Mouse (Mus musculus) embryo, embryonic 10 days (tissue): ENCODE results near the gene Mrpl54.
A peak's percentile ranks its signal among the peaks of the same experiment; 100 is the strongest.

Experiments
- DNase-seq: peaks from one replicate; pipeline ENCODE4 v3.0.0-alpha.2; 2015; ENCODE audit warnings: low spot score

Gene Mrpl54

DNA sequence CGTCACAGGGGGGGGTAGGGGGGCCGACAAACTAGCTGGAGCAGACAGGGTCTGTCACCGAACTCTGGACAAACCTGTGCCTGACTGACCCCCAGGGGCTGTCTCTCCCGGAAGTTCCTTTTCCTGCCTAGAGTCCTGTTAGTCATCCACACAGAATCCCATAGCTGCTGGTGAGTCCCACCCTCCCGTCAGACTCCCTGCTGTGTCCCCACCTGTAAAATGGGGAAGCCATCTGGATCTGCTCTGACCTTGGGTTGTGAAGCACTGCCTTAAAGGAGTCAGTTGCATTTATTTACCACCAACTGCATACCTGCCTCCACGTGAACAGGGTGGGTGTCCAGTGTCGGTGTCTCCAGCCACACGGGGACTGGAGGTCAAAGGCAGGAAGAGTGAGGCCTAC, 27.7 kb upstream of the Mrpl54 start:
- no peak for DNase-seq

DNA sequence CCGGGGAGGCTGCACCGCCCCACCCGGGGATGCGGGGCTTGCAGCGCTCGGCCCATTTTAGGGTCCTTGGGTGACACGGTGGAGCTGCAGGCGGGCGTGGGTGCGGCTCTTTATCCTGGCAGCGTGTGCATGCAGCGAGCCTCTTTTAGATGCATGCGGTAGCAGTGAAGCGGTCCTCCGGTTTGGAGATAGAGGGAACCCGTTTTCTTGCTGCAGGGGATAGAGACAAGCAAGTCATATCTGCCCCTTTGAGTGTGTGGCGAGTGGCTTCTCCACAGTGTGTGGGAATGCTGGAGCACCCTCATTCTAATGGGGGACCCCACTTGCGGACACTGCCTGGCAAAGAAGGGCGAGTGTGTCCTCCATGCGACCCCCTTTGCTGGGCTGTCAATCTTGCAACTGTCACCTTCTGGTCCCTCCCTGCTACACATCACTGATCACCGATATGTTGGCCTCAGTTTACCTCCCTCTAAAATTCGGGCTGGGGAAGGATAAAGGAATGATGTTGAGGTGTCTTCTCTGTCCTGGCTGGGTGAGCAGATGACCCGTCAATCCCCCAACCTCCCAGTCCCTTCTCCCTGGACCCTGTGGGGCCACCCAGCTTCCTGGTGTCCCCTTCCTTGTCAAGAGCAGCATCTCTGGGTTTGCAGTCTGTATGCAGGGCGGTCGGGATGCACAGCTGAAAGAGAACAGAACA, 26.7 kb upstream of the Mrpl54 start:
- DNase-seq: no peak

GRCm38 (mm10) chr10:81292554-81293333, 26.0 kb upstream of the Mrpl54 start, which contains the start of gene Pip5k1c:
Gene Pip5k1c, plus strand, starts transcription at chr10:81292963.
- peak; percentile 100 for DNase-seq

- DNase-seq: no peak
Observed at GRCm38 (mm10) chr10:81291511-81292104, 24.9 kb upstream of the Mrpl54 start, which contains the start of gene Tjp3. Gene Tjp3, minus strand, starts transcription at chr10:81291581.

DNA sequence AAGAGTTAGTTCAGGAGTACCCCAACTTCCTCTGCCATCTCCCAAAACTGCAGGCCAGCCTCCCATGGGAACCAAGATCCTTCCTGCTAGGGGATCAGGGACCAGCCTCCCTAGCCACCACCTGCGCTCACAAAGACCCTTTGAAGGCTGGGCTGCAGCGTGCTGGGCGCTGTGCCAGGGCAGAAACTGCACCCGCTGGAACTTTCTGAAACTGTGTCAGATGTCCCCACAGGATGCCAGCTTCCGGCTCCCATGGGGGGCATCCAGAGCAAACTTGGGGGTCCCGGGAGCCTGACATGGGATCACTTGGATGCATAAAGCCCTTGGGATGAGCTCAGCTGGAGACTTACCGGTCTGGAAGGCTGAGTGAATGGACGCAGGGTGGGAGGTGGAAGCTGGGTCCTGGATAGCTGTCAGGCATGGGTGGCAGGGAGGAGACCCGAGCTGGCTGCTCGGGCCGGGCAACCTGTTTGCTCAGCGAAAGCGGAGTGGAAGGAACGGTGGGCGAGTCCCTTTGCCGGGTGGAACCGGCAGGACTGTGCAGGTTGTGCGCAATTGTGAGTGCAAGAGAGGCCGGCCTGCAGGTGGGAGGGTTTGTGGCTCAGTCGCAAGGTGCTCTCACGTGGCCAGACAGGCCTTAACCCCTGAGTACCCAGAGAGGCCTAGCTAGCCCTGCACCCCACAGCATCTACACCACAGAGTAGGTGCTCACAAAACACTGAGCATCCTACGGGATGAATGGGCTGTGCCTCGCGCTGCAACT, 24.1 kb upstream of the Mrpl54 start:
- no peak for DNase-seq

DNA sequence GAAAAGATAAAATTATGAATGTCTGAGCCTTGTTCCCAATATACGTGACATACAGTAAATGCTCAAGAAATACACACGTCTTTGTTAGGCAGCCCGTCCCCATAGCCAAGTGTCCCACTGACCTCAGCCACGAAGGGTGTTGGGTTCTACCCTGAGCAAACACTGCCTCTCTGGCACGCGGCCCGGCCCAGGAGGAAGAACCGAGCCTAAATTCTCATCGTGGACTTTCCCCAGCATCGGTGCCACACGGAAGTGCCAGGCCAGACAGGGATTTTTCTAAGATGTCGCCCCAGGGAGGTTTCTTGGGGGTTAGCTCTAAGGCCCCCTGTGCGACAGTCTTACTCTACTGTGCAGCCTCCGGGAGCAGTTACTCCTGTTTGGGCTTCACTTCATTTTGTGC, 23.1 kb upstream of the Mrpl54 start:
- no peak for DNase-seq

DNA sequence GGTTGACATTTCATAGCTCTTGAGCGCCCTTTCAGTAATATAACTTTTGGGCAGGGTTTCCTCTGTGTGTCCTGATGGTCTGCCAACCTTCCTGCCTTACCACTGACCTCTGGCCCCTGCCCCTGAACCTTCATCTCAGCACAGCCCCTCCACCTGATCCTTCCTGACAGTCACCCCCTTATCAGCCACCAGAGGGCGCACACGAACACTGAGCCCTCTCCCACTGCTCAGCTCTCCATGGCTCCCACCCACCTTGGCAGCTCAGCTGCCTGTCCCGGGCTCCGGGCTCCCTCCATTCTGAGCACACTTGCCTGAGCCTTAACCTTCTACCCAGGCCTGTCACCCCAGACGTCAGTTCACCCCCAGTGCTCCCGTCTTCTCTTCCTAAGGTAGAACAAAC, 22.5 kb upstream of the Mrpl54 start:
- DNase-seq: peak; percentile 90

- peak; percentile 56 for DNase-seq
Observed at GRCm38 (mm10) chr10:81288601-81289000, 21.9 kb upstream of the Mrpl54 start.

DNA sequence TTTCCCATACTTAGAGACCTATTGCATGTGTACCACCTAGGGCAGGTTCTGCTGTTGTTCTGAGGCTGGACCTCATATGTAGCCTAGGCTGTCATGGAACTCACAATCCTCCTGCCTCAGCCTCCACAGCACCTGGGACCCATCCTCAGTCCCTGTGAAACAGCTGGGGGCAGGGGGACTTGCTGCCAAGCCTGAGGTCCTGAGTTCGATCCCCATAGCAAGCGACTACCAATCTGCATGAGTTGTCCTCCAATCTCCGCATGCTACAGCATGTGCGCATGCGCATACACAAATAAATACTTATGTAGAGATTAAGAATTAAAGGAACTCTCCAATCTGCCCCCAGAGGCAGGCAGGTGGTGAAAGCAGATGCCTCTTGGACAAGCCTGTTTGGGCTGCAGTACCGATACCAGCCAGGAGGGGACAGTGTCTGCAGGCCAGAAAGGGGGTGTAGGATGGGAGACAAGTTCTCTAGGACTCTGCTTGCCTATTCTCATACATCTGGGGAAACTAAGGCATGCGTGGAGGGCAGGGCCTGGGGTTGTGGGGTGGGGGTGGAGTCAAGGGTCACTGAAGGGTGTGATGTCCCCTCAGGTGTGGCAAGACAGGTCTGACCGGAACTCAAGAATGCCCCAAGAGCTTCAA, 20.9 kb upstream of the Mrpl54 start:
- DNase-seq: peak; percentile 41

GRCm38 (mm10) chr10:81286586-81286985, 19.9 kb upstream of the Mrpl54 start:
- peak; percentile 44 for DNase-seq

- DNase-seq: peak; percentile 91
Observed at GRCm38 (mm10) chr10:81285694-81286450, 19.1 kb upstream of the Mrpl54 start.

DNA sequence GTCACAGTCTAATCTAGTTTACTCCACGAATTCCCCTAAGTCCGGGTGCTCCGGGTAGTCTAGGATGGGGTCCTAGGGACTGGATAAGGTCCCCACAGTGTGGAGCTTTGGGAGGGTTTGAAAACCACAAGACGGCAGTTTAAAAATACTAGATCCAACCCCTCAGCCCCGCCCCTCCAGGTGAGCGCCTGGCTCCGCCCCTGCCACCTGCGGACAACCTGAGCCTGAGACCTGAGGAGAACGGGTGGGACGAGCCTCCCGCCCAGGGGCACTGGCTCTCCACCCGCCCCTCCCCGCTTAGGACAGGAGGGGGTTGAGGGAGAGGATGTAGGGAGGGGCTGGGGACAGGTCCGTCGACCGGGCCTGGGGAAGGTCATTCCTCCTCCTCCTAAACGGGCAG, 18.0 kb upstream of the Mrpl54 start:
- DNase-seq: no peak

DNA sequence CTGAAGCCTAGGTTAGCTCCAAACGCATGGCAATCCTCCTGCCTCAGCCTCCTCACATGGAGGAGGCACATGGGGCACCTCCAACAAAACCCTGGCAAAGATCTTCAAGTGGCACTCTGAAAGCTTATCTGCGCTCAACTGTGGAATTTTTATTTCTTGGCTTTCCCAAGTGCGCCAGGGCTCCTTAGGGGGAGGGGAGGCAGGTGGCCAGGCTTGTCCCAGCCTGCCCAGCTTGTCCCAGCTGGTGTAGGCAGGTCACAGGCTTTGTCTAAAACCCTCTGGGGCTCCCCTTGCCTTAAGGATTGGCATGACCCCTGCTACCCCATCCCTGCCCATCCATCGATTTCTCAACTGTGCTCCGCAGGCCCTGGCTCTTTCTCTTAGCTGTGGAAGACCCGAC, 17.5 kb upstream of the Mrpl54 start:
- DNase-seq: no peak

DNA sequence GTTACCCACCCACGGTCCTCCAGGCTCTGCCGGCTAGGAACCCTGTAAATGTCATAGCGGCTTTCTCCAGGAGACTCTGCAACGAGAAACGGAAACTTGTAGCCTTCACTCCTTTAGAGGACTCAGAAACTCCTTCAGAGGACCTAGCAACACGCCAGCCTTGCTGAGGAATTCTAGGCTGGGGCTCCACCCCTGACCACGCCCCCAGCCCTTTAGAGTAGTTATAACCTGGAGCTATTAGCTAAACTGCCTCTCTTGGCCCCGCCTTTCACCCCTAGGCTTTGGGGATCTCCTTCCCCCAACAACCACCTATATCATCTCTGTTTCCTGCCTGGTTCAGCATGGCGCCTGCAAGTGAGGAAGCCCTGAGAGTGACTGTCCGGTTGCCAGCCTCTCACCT, 12.8 kb upstream of the Mrpl54 start:
- DNase-seq: no peak

- DNase-seq: no peak
Observed at GRCm38 (mm10) chr10:81277676-81278075, 10.9 kb upstream of the Mrpl54 start.

DNA sequence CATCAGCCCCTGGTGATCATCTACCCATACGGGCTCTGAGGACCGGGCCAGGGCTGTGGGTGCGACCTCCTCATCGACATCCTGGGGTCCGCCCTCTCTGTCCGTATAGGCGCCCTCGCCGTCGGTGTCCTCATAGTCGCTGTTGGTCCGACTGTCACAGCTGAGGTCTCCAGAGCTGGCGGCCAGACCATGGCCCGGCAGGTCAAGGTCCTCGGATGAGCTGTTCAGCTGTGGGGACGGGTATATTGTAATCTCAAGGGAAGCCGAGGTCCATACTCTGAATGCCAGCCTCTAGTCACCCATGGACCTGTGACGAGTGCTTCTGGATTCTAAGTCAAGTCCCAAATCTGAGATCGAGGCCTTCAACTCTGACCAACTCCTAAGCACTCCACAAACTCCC, 7.1 kb upstream of the Mrpl54 start:
- DNase-seq: no peak

- DNase-seq: no peak
Observed at GRCm38 (mm10) chr10:81272356-81272755, 5.6 kb upstream of the Mrpl54 start.

DNA sequence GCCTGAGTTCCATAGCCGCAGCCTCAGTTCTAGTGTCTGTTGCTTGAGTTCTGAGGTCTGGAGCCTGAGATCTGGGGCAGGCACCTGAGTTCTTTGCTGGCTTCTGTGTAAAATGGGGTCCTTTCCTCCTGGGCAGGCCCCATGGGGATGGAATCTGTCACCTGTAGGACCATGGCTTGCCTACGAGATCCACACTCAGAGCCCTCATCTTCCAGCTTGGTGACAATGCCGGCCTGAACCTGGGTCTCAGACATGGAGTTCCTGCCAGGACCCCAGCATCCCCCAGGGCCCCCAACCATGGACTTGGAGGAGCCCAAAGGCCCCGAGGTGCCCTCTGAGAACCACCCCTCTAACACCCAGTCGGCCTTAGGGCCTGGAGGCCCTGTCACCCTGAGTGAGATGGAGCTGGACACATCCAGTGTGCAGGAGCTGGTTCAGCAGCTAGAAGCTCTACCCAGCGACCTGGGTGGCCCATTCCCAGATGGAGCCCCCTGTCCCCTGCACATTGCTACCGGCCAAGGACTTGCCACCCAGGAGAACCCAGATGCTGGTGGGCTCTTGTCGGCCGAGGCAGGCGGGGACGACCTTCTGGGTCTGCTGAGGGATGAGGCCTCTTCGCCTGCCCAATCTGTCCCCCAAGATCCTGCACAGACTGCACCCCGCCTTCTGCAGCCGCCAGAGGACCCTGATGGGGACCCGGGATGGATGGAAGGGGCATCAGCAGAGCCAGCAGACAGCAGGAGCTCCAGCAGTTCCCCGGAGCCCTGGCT, 2.1 kb upstream of the Mrpl54 start:
- DNase-seq: no peak

DNA sequence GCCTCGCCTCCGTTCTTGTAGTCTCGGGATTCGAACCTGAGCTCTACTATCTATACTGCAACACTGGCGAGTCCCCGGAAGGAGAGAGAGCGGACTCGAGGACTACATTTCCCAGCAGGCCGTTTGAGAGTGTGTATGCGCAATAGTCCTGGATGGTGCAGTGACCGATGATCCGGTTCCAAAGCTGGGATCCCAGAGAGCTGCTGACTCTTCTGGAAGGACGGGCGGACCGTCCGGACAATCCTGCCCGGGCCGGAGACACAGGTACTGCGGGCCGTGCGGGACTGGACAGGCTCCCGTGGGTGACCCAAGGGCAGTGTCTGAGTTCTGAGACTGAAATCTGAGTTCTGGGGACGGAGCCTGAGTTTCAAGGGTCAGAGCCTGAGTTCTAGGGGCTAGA, 1.3 kb upstream of the Mrpl54 start:
- DNase-seq: peak; percentile 95

DNA sequence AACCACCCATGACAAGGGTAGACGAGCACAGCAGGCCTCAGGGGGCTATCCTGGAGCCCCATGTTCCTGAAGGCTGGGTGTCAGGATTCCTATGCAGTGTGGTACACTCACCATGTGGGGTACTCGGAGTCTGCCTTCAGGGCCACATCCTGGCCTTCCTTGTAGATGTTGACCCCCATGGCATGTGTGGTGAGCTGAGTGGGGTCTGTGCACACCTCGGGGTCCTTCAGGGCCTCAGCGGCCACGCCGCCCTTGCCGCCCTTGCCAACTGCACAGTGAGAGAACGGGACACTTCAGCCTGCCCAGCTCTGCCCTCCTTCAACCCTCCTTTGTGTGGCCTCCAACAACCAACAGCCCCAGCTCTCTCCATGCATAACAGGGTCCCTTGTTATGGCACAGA, 1.2 kb downstream of the Mrpl54 start:
- DNase-seq: no peak
